Mouse (Mus musculus): ENCODE results near the gene Fanca. TPM values are rescaled to one million over a fixed set of nuclear protein-coding genes. Genes with fewer than 3 reads are reported as not detected.

Gene Fanca
- polyA plus RNA-seq (2014; fragmentation: Nextera tagmentation; extraction: Ambion mirVana), result 29.4 and 33.6 TPM in 2 replicates

DNA sequence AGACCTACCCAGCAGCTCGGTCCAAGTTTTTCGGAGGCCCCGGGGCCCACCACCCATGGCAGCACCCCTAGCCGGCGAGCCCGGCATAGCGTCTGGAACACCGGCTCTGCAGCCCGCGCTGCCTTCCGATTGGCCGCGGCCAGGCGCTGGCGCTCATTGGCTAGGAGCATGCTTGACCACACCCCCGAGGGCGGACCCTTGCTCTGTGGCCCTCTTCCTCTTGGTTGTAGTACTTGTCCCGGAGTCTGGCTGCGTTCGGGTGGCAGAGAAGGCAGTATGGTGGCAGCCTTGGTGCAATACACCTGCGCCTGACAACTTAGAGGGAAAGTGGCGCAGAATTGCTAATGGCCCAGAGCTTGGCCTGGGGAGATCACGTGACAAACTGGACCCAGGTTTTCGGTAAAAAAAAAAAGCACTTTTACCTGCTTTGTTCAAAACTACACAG, at the start of gene Fanca:
Gene Fanca (minus strand): TSS at position 110 of the 445 bp plus-strand sequence.
- peak within 1 kb of the TSS; percentile 10; the same call in 1 of the 2 replicates for H3K9ac ChIP-seq (replicated peaks; ENCODE audit: low read depth, low read length)
- H3K4me2 ChIP-seq (replicated peaks; ENCODE audit: low read depth, low read length), result peak within 1 kb of the TSS; percentile 87
- no peaks in the 10 kb centered on the region for H3K4me1 ChIP-seq (ENCODE audit: control insufficient read depth, insufficient read depth, low read length)
- under 1% methylated on average over 24 of the region's 24 CpGs for WGBS
- H3K36me3 ChIP-seq (ENCODE audit: control insufficient read depth, insufficient read depth, low read length), result no peaks in the 10 kb centered on the region
- no peaks in the 10 kb centered on the region for H3K27me3 ChIP-seq (ENCODE audit: control insufficient read depth, insufficient read depth, low read length)
- ATAC-seq (ENCODE audit: insufficient number of reproducible peaks, insufficient read depth, low FRiP score, low read depth), result peak; percentile 99
- no peaks in the 10 kb centered on the region for H3K9me3 ChIP-seq (ENCODE audit: control insufficient read depth, low read depth, low read length)
- no peak within 1 kb of the TSS for H3K27ac ChIP-seq (ENCODE audit: low read length)
- peak within 1 kb of the TSS; percentile 60 for H3K4me3 ChIP-seq (ENCODE audit: low read depth, low read length)

GRCm38 (mm10) chr8:123361082-123361739, 42.8 kb upstream of the Fanca start:
- no peak for ATAC-seq (ENCODE audit: insufficient number of reproducible peaks, insufficient read depth, low FRiP score, low read depth)
- Histone ChIP-seq H3K27me3 (ENCODE audit: control insufficient read depth, insufficient read depth, low read length) (no peaks in the 10 kb centered on the region), H3K4me1 (ENCODE audit: control insufficient read depth, insufficient read depth, low read length) (no peaks in the 10 kb centered on the region), H3K27ac (ENCODE audit: low read length) (no peak overlapping the region), H3K4me2 (replicated peaks; ENCODE audit: low read depth, low read length) (no peak overlapping the region), H3K9me3 (ENCODE audit: control insufficient read depth, low read depth, low read length) (no peaks in the 10 kb centered on the region), H3K36me3 (ENCODE audit: control insufficient read depth, insufficient read depth, low read length) (no peaks in the 10 kb centered on the region), H3K4me3 (ENCODE audit: low read depth, low read length) (no peak overlapping the region), H3K9ac (replicated peaks; ENCODE audit: low read depth, low read length) (no peak overlapping the region)
- WGBS, result 43% methylated on average over 12 of the region's 12 CpGs

- no peaks in the 10 kb centered on the region for H3K9me3 ChIP-seq (ENCODE audit: control insufficient read depth, low read depth, low read length)
- H3K4me1 ChIP-seq (ENCODE audit: control insufficient read depth, insufficient read depth, low read length), result peaks cover 9% of the 10 kb centered on the region; the same call in 1 of the 2 replicates
- no peak for ATAC-seq (ENCODE audit: insufficient number of reproducible peaks, insufficient read depth, low FRiP score, low read depth)
- H3K36me3 ChIP-seq (ENCODE audit: control insufficient read depth, insufficient read depth, low read length), result no peaks in the 10 kb centered on the region
- H3K4me2 ChIP-seq (replicated peaks; ENCODE audit: low read depth, low read length), result no peak overlapping the region
- WGBS, result 30% methylated on average over 11 of the region's 11 CpGs
- no peaks in the 10 kb centered on the region for H3K27me3 ChIP-seq (ENCODE audit: control insufficient read depth, insufficient read depth, low read length)
- no peak overlapping the region for H3K4me3 ChIP-seq (ENCODE audit: low read depth, low read length)
- H3K27ac ChIP-seq (ENCODE audit: low read length), result no peak overlapping the region
- H3K9ac ChIP-seq (replicated peaks; ENCODE audit: low read depth, low read length), result no peak overlapping the region
These were observed 34.8 kb upstream of the Fanca start for GRCm38 (mm10) chr8:123353216-123353615.

DNA sequence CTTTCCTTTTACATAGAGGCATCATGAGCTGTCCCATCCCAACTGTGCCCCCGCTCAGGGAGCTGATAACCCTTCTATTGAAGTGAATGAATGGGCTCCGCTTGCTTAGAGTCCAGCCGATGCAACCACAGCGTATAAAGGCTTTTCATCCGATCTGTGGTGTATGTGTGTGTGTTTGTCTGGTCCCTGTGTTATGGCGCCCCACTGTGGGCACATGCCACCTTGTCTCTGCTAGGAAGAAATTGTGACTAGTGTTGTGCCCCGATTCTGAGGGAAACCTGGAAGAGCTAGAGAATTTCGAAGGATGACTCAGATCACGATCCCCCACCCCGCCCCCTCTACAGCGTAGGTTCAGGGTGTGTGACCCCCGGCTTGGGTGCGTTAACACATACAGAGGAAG, 34.4 kb upstream of the Fanca start:
- ATAC-seq (ENCODE audit: insufficient number of reproducible peaks, insufficient read depth, low FRiP score, low read depth), result no peak
- H3K9ac ChIP-seq (replicated peaks; ENCODE audit: low read depth, low read length), result no peak overlapping the region
- H3K4me2 ChIP-seq (replicated peaks; ENCODE audit: low read depth, low read length), result no peak overlapping the region
- H3K36me3 ChIP-seq (ENCODE audit: control insufficient read depth, insufficient read depth, low read length), result no peaks in the 10 kb centered on the region
- H3K27ac ChIP-seq (ENCODE audit: low read length), result no peak overlapping the region
- peaks cover 14% of the 10 kb centered on the region; the same call in 1 of the 2 replicates for H3K4me1 ChIP-seq (ENCODE audit: control insufficient read depth, insufficient read depth, low read length)
- H3K27me3 ChIP-seq (ENCODE audit: control insufficient read depth, insufficient read depth, low read length), result no peaks in the 10 kb centered on the region
- H3K4me3 ChIP-seq (ENCODE audit: low read depth, low read length), result no peak overlapping the region
- H3K9me3 ChIP-seq (ENCODE audit: control insufficient read depth, low read depth, low read length), result no peaks in the 10 kb centered on the region
- WGBS, result 51% methylated on average over 13 of the region's 13 CpGs

- H3K4me3 ChIP-seq (ENCODE audit: low read depth, low read length), result no peak overlapping the region
- 80% methylated on average over 12 of the region's 12 CpGs for WGBS
- no peak overlapping the region for H3K9ac ChIP-seq (replicated peaks; ENCODE audit: low read depth, low read length)
- no peaks in the 10 kb centered on the region for H3K9me3 ChIP-seq (ENCODE audit: control insufficient read depth, low read depth, low read length)
- no peaks in the 10 kb centered on the region for H3K36me3 ChIP-seq (ENCODE audit: control insufficient read depth, insufficient read depth, low read length)
- no peaks in the 10 kb centered on the region for H3K27me3 ChIP-seq (ENCODE audit: control insufficient read depth, insufficient read depth, low read length)
- no peak overlapping the region for H3K27ac ChIP-seq (ENCODE audit: low read length)
- ATAC-seq (ENCODE audit: insufficient number of reproducible peaks, insufficient read depth, low FRiP score, low read depth), result no peak
- H3K4me1 ChIP-seq (ENCODE audit: control insufficient read depth, insufficient read depth, low read length), result peaks cover 16% of the 10 kb centered on the region; the same call in 1 of the 2 replicates
- no peak overlapping the region for H3K4me2 ChIP-seq (replicated peaks; ENCODE audit: low read depth, low read length)
These were observed 33.7 kb upstream of the Fanca start for GRCm38 (mm10) chr8:123352118-123352517.

- no peak for ATAC-seq (ENCODE audit: insufficient number of reproducible peaks, insufficient read depth, low FRiP score, low read depth)
- Histone ChIP-seq H3K27ac (ENCODE audit: low read length) (no peak overlapping the region), H3K9me3 (ENCODE audit: control insufficient read depth, low read depth, low read length) (no peaks in the 10 kb centered on the region), H3K4me2 (replicated peaks; ENCODE audit: low read depth, low read length) (no peak overlapping the region), H3K4me3 (ENCODE audit: low read depth, low read length) (no peak overlapping the region), H3K9ac (replicated peaks; ENCODE audit: low read depth, low read length) (no peak overlapping the region), H3K4me1 (ENCODE audit: control insufficient read depth, insufficient read depth, low read length) (peaks cover 15% of the 10 kb centered on the region; the same call in 1 of the 2 replicates), H3K36me3 (ENCODE audit: control insufficient read depth, insufficient read depth, low read length) (no peaks in the 10 kb centered on the region), H3K27me3 (ENCODE audit: control insufficient read depth, insufficient read depth, low read length) (no peaks in the 10 kb centered on the region)
- WGBS, result 84% methylated on average over 4 of the region's 4 CpGs
These were observed 30.7 kb upstream of the Fanca start for GRCm38 (mm10) chr8:123349073-123349472.

GRCm38 (mm10) chr8:123348237-123348843, 30.0 kb upstream of the Fanca start:
- no peaks in the 10 kb centered on the region for H3K36me3 ChIP-seq (ENCODE audit: control insufficient read depth, insufficient read depth, low read length)
- peak overlapping the region; percentile 6; the same call in 1 of the 2 replicates for H3K27ac ChIP-seq (ENCODE audit: low read length)
- H3K9me3 ChIP-seq (ENCODE audit: control insufficient read depth, low read depth, low read length), result no peaks in the 10 kb centered on the region
- WGBS, result 24% methylated on average over 9 of the region's 9 CpGs
- no peak overlapping the region for H3K9ac ChIP-seq (replicated peaks; ENCODE audit: low read depth, low read length)
- H3K4me1 ChIP-seq (ENCODE audit: control insufficient read depth, insufficient read depth, low read length), result 0 out of 2 replicates have a peak, but pooled peaks cover 15% of the 10 kb centered on the region
- peak; percentile 67; the same call in 1 of the 2 replicates for ATAC-seq (ENCODE audit: insufficient number of reproducible peaks, insufficient read depth, low FRiP score, low read depth)
- 0 out of 2 replicates have a peak overlapping the region, but pooled peaks have one; percentile 13 for H3K4me2 ChIP-seq (replicated peaks; ENCODE audit: low read depth, low read length)
- no peak overlapping the region for H3K4me3 ChIP-seq (ENCODE audit: low read depth, low read length)
- no peaks in the 10 kb centered on the region for H3K27me3 ChIP-seq (ENCODE audit: control insufficient read depth, insufficient read depth, low read length)

GRCm38 (mm10) chr8:123347293-123347692, 28.9 kb upstream of the Fanca start:
- 71% methylated on average over 2 of the region's 2 CpGs for WGBS

More at GRCm38 (mm10) chr8:123347293-123347692, 28.9 kb upstream of the Fanca start:
- Histone ChIP-seq H3K27me3 (ENCODE audit: control insufficient read depth, insufficient read depth, low read length) (no peaks in the 10 kb centered on the region), H3K9ac (replicated peaks; ENCODE audit: low read depth, low read length) (no peak overlapping the region), H3K4me2 (replicated peaks; ENCODE audit: low read depth, low read length) (no peak overlapping the region), H3K4me1 (ENCODE audit: control insufficient read depth, insufficient read depth, low read length) (0 out of 2 replicates have a peak, but pooled peaks cover 16% of the 10 kb centered on the region), H3K9me3 (ENCODE audit: control insufficient read depth, low read depth, low read length) (no peaks in the 10 kb centered on the region), H3K27ac (ENCODE audit: low read length) (no peak overlapping the region), H3K4me3 (ENCODE audit: low read depth, low read length) (no peak overlapping the region), H3K36me3 (ENCODE audit: control insufficient read depth, insufficient read depth, low read length) (no peaks in the 10 kb centered on the region)
- no peak for ATAC-seq (ENCODE audit: insufficient number of reproducible peaks, insufficient read depth, low FRiP score, low read depth)

Data from stomach, embryonic 14.5 days (tissue).